ENCODE assay signal across 44 mouse cellular contexts in genomic region chr4:89289028-89289427, GRCm38 (mm10). TPM values are rescaled to one million over a fixed set of nuclear protein-coding genes. Genes with fewer than 3 reads are reported as not detected.
"Had no signal": no experiment of that assay in that cellular context is flagged by ENCODE, and none has a peak within 500 bp of the region (broad histone marks: within the 10 kb centered on the region; RNA-seq: fewer than 3 reads in every experiment).

No protein-coding gene starts in this region.

- H3K9me3 ChIP-seq: heart, embryonic 10.5 days; heart, embryonic 12.5 days; heart, embryonic 13.5 days; heart, embryonic 15.5 days; hindbrain, embryonic 10.5 days; hindbrain, embryonic 12.5 days; hindbrain, embryonic 15.5 days; intestine, embryonic 15.5 days; kidney, embryonic 15.5 days had no signal

- H3K36me3 ChIP-seq: heart, embryonic 10.5 days; heart, embryonic 12.5 days; heart, embryonic 13.5 days; heart, embryonic 15.5 days; hindbrain, embryonic 10.5 days; hindbrain, embryonic 12.5 days; hindbrain, embryonic 15.5 days; intestine, embryonic 15.5 days; kidney, embryonic 15.5 days had no signal

- ATAC-seq: hindbrain, embryonic 16.5 days; hindbrain, postnatal 0 days; inflammation-experienced regulatory T-cells, adult 6 months; intestine, embryonic 15.5 days; intestine, embryonic 16.5 days; intestine, postnatal 0 days had no signal

- H3K9ac ChIP-seq: heart, embryonic 12.5 days; heart, embryonic 13.5 days; heart, embryonic 15.5 days; hindbrain, embryonic 12.5 days; hindbrain, embryonic 14.5 days; hindbrain, embryonic 15.5 days; intestine, embryonic 15.5 days; kidney, embryonic 15.5 days had no signal

- DNase-seq: heart, adult 2 months; heart, postnatal 10 days; heart, postnatal 14 days; heart, postnatal 36 days; heart, postnatal 4 days; kidney, adult 11 months; kidney, adult 18-20 months; kidney, adult 2 months; kidney, adult 8-10 months; kidney, adult 9 months; kidney, postnatal 10 days; kidney, postnatal 14 days; kidney, postnatal 25 days; kidney, postnatal 36 days; kidney, postnatal 4 days; layer of hippocampus, adult 9-11 months; layer of hippocampus, postnatal 36 days had no signal

- H3K27ac ChIP-seq: heart, adult 2 months; heart, embryonic 10.5 days; heart, embryonic 13.5 days; heart, embryonic 15.5 days; hindbrain, embryonic 10.5 days; hindbrain, embryonic 12.5 days; hindbrain, embryonic 14.5 days; hindbrain, embryonic 15.5 days; hindbrain, postnatal 0 days; intestine, embryonic 15.5 days; kidney, embryonic 15.5 days; kidney, postnatal 0 days; layer of hippocampus, adult 2 months had no signal

- H3K4me2 ChIP-seq: heart, embryonic 11.5 days; heart, embryonic 12.5 days; heart, embryonic 13.5 days; heart, embryonic 15.5 days; hindbrain, embryonic 12.5 days; hindbrain, embryonic 14.5 days; hindbrain, embryonic 15.5 days; intestine, embryonic 15.5 days; kidney, embryonic 15.5 days had no signal

- H3K4me3 ChIP-seq: heart, adult 2 months; heart, embryonic 10.5 days; heart, embryonic 12.5 days; heart, embryonic 13.5 days; heart, embryonic 15.5 days; hindbrain, embryonic 10.5 days; hindbrain, embryonic 12.5 days; hindbrain, embryonic 15.5 days; intestine, embryonic 15.5 days; kidney, embryonic 15.5 days; layer of hippocampus, adult 2 months had no signal

RNA-seq across cellular contexts. Expression of gene Cdkn2a, which starts 5.4 kb away (rescaled TPM):
- total RNA-seq: heart, adult 2 months; heart, postnatal 25 days; heart, postnatal 36 days; hematopoietic stem cell, adult 5-6 weeks; hindbrain, postnatal 0 days; layer of hippocampus, adult 2 months; layer of hippocampus, postnatal 36 days had no signal
- polyA plus RNA-seq: heart, embryonic 10.5 days; heart, embryonic 11.5 days; heart, embryonic 12.5 days; heart, embryonic 13.5 days; heart, embryonic 14.5 days; heart, embryonic 15.5 days; heart, embryonic 16.5 days; heart, postnatal 0 days; hindbrain, embryonic 10.5 days; hindbrain, embryonic 11.5 days; hindbrain, embryonic 12.5 days; hindbrain, embryonic 14.5 days; hindbrain, embryonic 15.5 days; hindbrain, embryonic 16.5 days; hindbrain, postnatal 0 days; intestine, embryonic 14.5 days; intestine, embryonic 15.5 days; intestine, embryonic 16.5 days; intestine, postnatal 0 days; kidney, embryonic 14.5 days; kidney, embryonic 15.5 days; kidney, embryonic 16.5 days; kidney, postnatal 0 days had no signal

RNA-seq across cellular contexts. Expression of gene Cdkn2b, which starts 21.8 kb away (rescaled TPM):
- total RNA-seq: hematopoietic stem cell, adult 5-6 weeks had no signal
